Mouse (Mus musculus) neural tube, embryonic 14.5 days (tissue): Measurements from ENCODE around the gene Dnajb5. TPM values are rescaled to one million over a fixed set of nuclear protein-coding genes. Genes with fewer than 3 reads are reported as not detected.
A peak's percentile ranks its signal among the peaks of the same experiment; 100 is the strongest.

Experiments used
- ATAC-seq: fragments of 200-750 bp; cut with Nextera tagmentation; 2 replicates; pipeline ENCODE4 v1.8.0; 2017; ENCODE audit warnings: low read depth, mild to moderate bottlenecking, moderate TSS enrichment, moderate library complexity
- H3K27ac ChIP-seq: fragments of 300-500 bp; sonication (generic); 2 replicates; pipeline ENCODE4 v1.5.1; 2014; ENCODE audit warnings: low read depth, mild to moderate bottlenecking, control low read depth, low read length, moderate library complexity, mixed read lengths
- H3K27me3 ChIP-seq: fragments of 300-500 bp; sonication (generic); 2 replicates; pipeline ENCODE4 v1.6.1; 2014; ENCODE audit warnings: low read length; ENCODE audit not compliant: control insufficient read depth, insufficient read depth
- H3K36me3 ChIP-seq: fragments of 300-500 bp; sonication (generic); 2 replicates; pipeline ENCODE4 v1.6.1; 2014; ENCODE audit warnings: low read length, mixed read lengths; ENCODE audit not compliant: control insufficient read depth, insufficient read depth
- H3K4me1 ChIP-seq: fragments of 300-500 bp; sonication (generic); 2 replicates; pipeline ENCODE4 v1.6.1; 2014; ENCODE audit warnings: low read length; ENCODE audit not compliant: control insufficient read depth, insufficient read depth
- H3K4me2 ChIP-seq: fragments of 300-500 bp; sonication (generic); 2 replicates; pipeline ENCODE4 v1.6.1; 2014; ENCODE audit warnings: mild to moderate bottlenecking, low read depth, low read length, control low read depth
- H3K4me3 ChIP-seq: fragments of 300-500 bp; sonication (generic); 2 replicates; pipeline ENCODE4 v1.5.1; 2014; ENCODE audit warnings: low read depth, low read length, control low read depth, mixed read lengths
- H3K9ac ChIP-seq: fragments of 300-500 bp; sonication (generic); replicated peaks from 2 replicates; pipeline ENCODE4 v1.6.1; 2014; ENCODE audit warnings: low read depth, mild to moderate bottlenecking, control low read depth, low read length, mixed read lengths
- H3K9me3 ChIP-seq: fragments of 300-500 bp; sonication (generic); 2 replicates; pipeline ENCODE4 v1.6.1; 2016; ENCODE audit warnings: low read length; ENCODE audit not compliant: control insufficient read depth
- WGBS: fragments of 180-500 bp; shearing (Covaris S2); extraction: QIAGEN DNeasy Blood & Tissue Kit; methylation state at CpG from one replicate; pipeline ENCODE4 v1.1.7; 2014; 5-methylcytosine and 5-hydroxymethylcytosine counted together
- polyA plus RNA-seq: library from polyadenylated mRNA; unstranded; fragments of >200 nt; fragmentation: Nextera tagmentation; extraction: Ambion mirVana; gene quantifications from 2 replicates; pipeline ENCODE4 v1.2.1, GENCODE M21; 2014

The Dnajb5 gene
- polyA plus RNA-seq, 1 experiment from 2014 or later: 44.1 TPM

GRCm38 (mm10) chr4:42928952-42929351, 20.7 kb upstream of the Dnajb5 start:
- Histone ChIP-seq H3K36me3 (no peaks in the 10 kb centered on the region), H3K9me3 (no peaks in the 10 kb centered on the region), H3K4me2 (no peak overlapping the region), H3K9ac (no peak overlapping the region), H3K4me3 (no peak overlapping the region), H3K27ac (no peak overlapping the region), H3K4me1 (no peaks in the 10 kb centered on the region), H3K27me3 (no peaks in the 10 kb centered on the region)
- no peak for ATAC-seq
- 90% methylated on average over 9 of the region's 9 CpGs for WGBS

- Histone ChIP-seq H3K4me1 (no peaks in the 10 kb centered on the region), H3K27me3 (no peaks in the 10 kb centered on the region), H3K4me2 (no peak overlapping the region), H3K27ac (no peak overlapping the region), H3K4me3 (no peak overlapping the region), H3K36me3 (0 out of 2 replicates have a peak, but pooled peaks cover 3% of the 10 kb centered on the region), H3K9me3 (no peaks in the 10 kb centered on the region), H3K9ac (no peak overlapping the region)
- 70% methylated on average over 8 of the region's 8 CpGs for WGBS
- no peak for ATAC-seq
Measured at GRCm38 (mm10) chr4:42932229-42932969, 17.2 kb upstream of the Dnajb5 start.

- H3K4me3 ChIP-seq: no peak overlapping the region
- no peaks in the 10 kb centered on the region for H3K4me1 ChIP-seq
- peak; percentile 60; the same call in 1 of the 2 replicates for ATAC-seq
- peaks cover 3% of the 10 kb centered on the region; the same call in 1 of the 2 replicates for H3K36me3 ChIP-seq
- no peaks in the 10 kb centered on the region for H3K9me3 ChIP-seq
- WGBS: 12% methylated on average over 22 of the region's 22 CpGs
- no peaks in the 10 kb centered on the region for H3K27me3 ChIP-seq
- no peak overlapping the region for H3K27ac ChIP-seq
- H3K4me2 ChIP-seq: peak overlapping the region; percentile 25; the same call in 1 of the 2 replicates
- H3K9ac ChIP-seq: no peak overlapping the region
Measured at GRCm38 (mm10) chr4:42933630-42934029, 16.0 kb upstream of the Dnajb5 start.

- H3K27me3 ChIP-seq: no peaks in the 10 kb centered on the region
- no peak overlapping the region for H3K4me3 ChIP-seq
- H3K4me1 ChIP-seq: peaks cover 4% of the 10 kb centered on the region
- no peak overlapping the region for H3K4me2 ChIP-seq
- no peak overlapping the region for H3K9ac ChIP-seq
- ATAC-seq: no peak
- no peaks in the 10 kb centered on the region for H3K9me3 ChIP-seq
- peaks cover 3% of the 10 kb centered on the region; the same call in 1 of the 2 replicates for H3K36me3 ChIP-seq
- 83% methylated on average over 7 of the region's 7 CpGs for WGBS
- H3K27ac ChIP-seq: no peak overlapping the region
Measured at GRCm38 (mm10) chr4:42941396-42941795, 8.2 kb upstream of the Dnajb5 start.

GRCm38 (mm10) chr4:42943341-42943740, 6.3 kb upstream of the Dnajb5 start:
- no peaks in the 10 kb centered on the region for H3K9me3 ChIP-seq
- H3K4me3 ChIP-seq: no peak overlapping the region
- ATAC-seq: no peak
- H3K36me3 ChIP-seq: no peaks in the 10 kb centered on the region; the same call in 1 of the 2 replicates
- 56% methylated on average over 5 of the region's 5 CpGs for WGBS
- no peak overlapping the region for H3K4me2 ChIP-seq
- H3K27me3 ChIP-seq: no peaks in the 10 kb centered on the region
- no peak overlapping the region for H3K9ac ChIP-seq
- H3K27ac ChIP-seq: no peak overlapping the region
- peaks cover 19% of the 10 kb centered on the region for H3K4me1 ChIP-seq

GRCm38 (mm10) chr4:42944185-42944584, 5.4 kb upstream of the Dnajb5 start:
- H3K36me3 ChIP-seq: no peaks in the 10 kb centered on the region
- no peak overlapping the region for H3K4me2 ChIP-seq
- no peak for ATAC-seq
- no peak overlapping the region for H3K9ac ChIP-seq
- no peak overlapping the region for H3K27ac ChIP-seq
- no peaks in the 10 kb centered on the region for H3K9me3 ChIP-seq
- 89% methylated on average over 9 of the region's 9 CpGs for WGBS
- H3K4me3 ChIP-seq: no peak overlapping the region
- H3K27me3 ChIP-seq: no peaks in the 10 kb centered on the region
- peaks cover 27% of the 10 kb centered on the region for H3K4me1 ChIP-seq

GRCm38 (mm10) chr4:42945043-42945442, 4.6 kb upstream of the Dnajb5 start:
- ATAC-seq: no peak
- WGBS: 20% methylated on average over 6 of the region's 6 CpGs
- no peaks in the 10 kb centered on the region for H3K9me3 ChIP-seq
- H3K36me3 ChIP-seq: no peaks in the 10 kb centered on the region
- no peak overlapping the region for H3K4me3 ChIP-seq
- no peak overlapping the region for H3K4me2 ChIP-seq
- no peak overlapping the region for H3K27ac ChIP-seq
- peaks cover 27% of the 10 kb centered on the region for H3K4me1 ChIP-seq
- H3K27me3 ChIP-seq: no peaks in the 10 kb centered on the region
- no peak overlapping the region for H3K9ac ChIP-seq

- H3K4me3 ChIP-seq: no peak overlapping the region
- H3K27me3 ChIP-seq: no peaks in the 10 kb centered on the region
- no peak overlapping the region for H3K9ac ChIP-seq
- H3K36me3 ChIP-seq: no peaks in the 10 kb centered on the region
- no peak overlapping the region for H3K4me2 ChIP-seq
- no peak for ATAC-seq
- H3K4me1 ChIP-seq: peaks cover 27% of the 10 kb centered on the region
- WGBS: 94% methylated on average over 3 of the region's 3 CpGs
- H3K27ac ChIP-seq: no peak overlapping the region
- H3K9me3 ChIP-seq: no peaks in the 10 kb centered on the region
Measured at GRCm38 (mm10) chr4:42945445-42945844, 4.2 kb upstream of the Dnajb5 start.

GRCm38 (mm10) chr4:42945952-42946351, 3.7 kb upstream of the Dnajb5 start:
- no peak for ATAC-seq
- H3K27ac ChIP-seq: peak overlapping the region; percentile 78; the same call in 1 of the 2 replicates
- H3K9me3 ChIP-seq: no peaks in the 10 kb centered on the region
- 6% methylated on average over 5 of the region's 5 CpGs for WGBS
- H3K36me3 ChIP-seq: no peaks in the 10 kb centered on the region
- H3K27me3 ChIP-seq: no peaks in the 10 kb centered on the region
- 0 out of 2 replicates have a peak overlapping the region, but pooled peaks have one; percentile 24 for H3K4me2 ChIP-seq
- H3K9ac ChIP-seq: no peak overlapping the region; the same call in 1 of the 2 replicates
- peaks cover 31% of the 10 kb centered on the region for H3K4me1 ChIP-seq
- no peak overlapping the region for H3K4me3 ChIP-seq
